Mouse (Mus musculus) frontal cortex, postnatal 10 days (tissue): ENCODE data around the gene Ncln.

Experiments
- DNase-seq, 2 experiments: peaks; one replicate each; pipeline ENCODE4 v3.0.0; 2022; ENCODE audit warnings: low spot score in 2 of 2, mixed read lengths in 1 of 2

Ncln gene

GRCm38 (mm10) chr10:81489941-81490340, 6.3 kb downstream of the Ncln start:
- no peak for DNase-seq

DNA sequence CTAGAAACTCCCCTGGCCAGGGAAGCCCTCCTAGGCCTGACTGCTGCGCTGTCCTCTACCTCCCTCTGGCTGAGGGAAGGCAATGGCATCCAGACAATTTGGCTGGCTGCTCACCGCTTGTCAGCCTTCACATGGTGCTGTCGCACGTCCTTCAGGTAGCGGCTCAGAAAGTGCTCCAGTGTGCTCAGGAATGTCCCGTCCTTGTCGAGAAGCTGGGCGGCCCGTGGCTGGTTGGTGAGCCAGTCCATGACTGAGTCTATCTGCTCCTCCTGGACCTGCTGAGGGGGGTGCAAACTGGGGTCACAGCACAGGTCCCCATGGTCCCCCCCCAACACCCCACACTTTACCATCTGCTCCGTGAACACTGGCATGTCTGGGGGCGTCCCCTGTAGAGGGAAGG, 8.1 kb downstream of the Ncln start:
- DNase-seq: no peak

GRCm38 (mm10) chr10:81486496-81486895, 9.7 kb downstream of the Ncln start:
- DNase-seq: no peak

GRCm38 (mm10) chr10:81485479-81486018, 10.6 kb downstream of the Ncln start:
- no peak for DNase-seq

DNA sequence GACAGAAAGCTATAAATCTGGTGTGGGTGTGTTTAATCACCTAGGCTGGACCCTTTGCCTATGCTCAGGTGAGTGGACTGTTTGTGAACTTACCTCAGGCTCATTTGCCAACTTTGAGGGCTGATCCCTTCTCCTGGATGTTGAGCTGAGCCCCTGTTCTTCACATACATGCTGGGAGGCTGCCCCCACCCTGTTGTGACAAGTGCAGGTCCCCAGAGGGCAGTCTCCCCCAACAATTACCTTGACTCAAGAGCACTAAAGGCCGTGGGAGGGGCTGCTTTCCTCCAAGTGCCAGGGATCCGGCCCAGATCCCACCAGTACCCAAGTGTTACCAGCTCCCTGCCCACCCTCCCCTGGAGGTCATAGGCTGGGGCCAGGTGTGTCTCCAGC, 11.1 kb downstream of the Ncln start:
- DNase-seq: no peak

GRCm38 (mm10) chr10:81484441-81485059, 11.6 kb downstream of the Ncln start:
- DNase-seq: no peak

- DNase-seq: no peak
Observed at GRCm38 (mm10) chr10:81483983-81484382, 12.2 kb downstream of the Ncln start.

DNA sequence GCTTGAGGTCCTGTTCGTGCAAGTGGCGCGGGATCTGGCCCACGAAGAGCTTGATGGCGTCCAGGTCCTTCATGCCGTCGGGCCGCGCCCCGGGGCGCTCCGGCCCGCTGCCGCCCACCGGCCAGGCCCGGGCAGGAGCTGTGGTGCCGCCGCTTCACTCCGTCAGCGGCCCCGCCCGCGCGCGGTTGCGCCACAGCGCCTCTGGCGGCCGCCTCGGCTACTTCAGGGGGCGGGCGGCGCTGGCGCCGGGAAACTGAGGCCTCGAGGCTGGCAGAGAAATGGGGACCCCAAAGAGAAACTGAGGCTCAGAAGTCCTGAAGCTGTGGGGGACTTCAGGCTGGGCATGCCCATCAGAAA, 13.7 kb downstream of the Ncln start, which contains the start of gene Celf5:
TSS of gene Celf5 (minus strand) at position 177 of the 357 bp plus-strand sequence.
- DNase-seq: peak in 1 of 2 experiments; percentile 72

- DNase-seq: no peak
Observed at GRCm38 (mm10) chr10:81481605-81482532, 14.3 kb downstream of the Ncln start.

DNA sequence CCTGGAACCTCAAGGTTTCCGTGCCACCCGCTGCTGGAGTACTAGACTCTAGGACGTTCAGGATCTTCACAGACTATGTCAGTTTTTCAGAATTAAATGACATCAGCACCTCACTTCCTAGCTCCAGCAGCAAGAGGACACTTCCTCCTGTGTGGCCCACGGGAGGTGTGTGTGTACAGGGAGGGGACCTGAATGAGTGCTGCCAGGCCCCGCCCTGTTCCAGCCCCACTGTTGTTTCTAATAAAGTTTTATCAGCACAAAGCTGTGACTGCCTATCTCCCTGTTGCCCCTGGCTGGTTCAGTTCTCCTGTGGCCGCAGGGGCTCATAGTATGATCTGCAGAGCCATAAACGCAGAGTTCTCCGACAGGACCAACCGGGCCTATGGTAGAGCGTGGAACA, 21.7 kb downstream of the Ncln start:
- DNase-seq: no peak

GRCm38 (mm10) chr10:81473003-81473451, 23.2 kb downstream of the Ncln start:
- DNase-seq: peak; percentile 87 to 91

DNA sequence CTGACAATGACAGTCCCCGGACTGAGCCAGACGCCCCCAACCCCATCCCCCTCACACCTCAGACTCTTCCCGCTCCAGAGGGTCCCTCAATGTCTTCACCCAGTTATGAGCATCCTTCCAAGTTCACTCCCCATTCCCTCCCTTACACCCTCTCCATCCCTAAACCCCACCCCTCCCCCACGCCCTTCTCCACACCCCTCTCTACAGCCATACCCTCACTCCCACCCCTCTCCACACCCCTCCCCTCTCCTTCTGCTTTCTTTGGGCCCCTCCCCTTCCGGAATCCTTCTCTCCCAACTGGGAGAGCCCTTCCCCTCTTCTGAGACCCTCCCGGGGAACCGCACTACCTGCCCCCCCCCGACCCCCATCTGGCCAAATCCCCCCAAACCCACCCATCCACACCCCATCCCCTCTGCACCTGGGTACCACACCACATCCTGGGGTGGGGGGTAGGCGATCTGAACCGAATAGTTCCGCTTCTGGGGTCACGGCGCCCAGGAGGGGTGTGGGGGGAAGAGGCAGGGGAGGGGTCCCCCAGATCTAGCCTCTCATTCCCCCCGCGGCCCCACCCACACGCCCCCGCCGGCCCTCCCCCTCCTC, 23.7 kb downstream of the Ncln start:
- DNase-seq: no peak

- no peak for DNase-seq
Observed at GRCm38 (mm10) chr10:81470454-81470853, 25.7 kb downstream of the Ncln start.

- DNase-seq: no peak
Observed at GRCm38 (mm10) chr10:81469253-81469652, 26.9 kb downstream of the Ncln start.

GRCm38 (mm10) chr10:81467670-81468235, 28.4 kb downstream of the Ncln start:
- no peak for DNase-seq

- DNase-seq: peak in 1 of 2 experiments; percentile 13
Observed at GRCm38 (mm10) chr10:81466881-81467280, 29.3 kb downstream of the Ncln start.

DNA sequence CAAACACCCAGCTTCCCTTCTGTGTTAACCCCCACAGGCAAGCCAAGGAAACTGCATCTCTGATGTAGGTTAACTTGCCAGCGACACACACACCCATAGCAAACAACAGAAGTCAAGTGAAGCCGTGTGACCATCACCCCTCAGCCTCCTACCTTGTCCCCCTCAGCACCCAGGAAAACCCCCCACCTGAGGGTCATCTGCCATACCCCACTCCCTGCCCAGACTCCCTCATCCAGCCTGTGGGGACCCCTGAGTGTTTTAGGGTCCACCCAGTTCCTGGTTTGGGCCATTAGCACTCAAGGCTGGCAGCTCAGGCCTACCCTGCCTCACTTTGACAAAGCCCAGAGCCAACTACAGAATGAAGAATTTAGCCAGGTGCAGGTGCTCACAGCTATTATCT, 30.1 kb downstream of the Ncln start:
- peak in 1 of 2 experiments; percentile 6 for DNase-seq

GRCm38 (mm10) chr10:81465265-81465645, 30.9 kb downstream of the Ncln start:
- DNase-seq: peak in 1 of 2 experiments; percentile 23

DNA sequence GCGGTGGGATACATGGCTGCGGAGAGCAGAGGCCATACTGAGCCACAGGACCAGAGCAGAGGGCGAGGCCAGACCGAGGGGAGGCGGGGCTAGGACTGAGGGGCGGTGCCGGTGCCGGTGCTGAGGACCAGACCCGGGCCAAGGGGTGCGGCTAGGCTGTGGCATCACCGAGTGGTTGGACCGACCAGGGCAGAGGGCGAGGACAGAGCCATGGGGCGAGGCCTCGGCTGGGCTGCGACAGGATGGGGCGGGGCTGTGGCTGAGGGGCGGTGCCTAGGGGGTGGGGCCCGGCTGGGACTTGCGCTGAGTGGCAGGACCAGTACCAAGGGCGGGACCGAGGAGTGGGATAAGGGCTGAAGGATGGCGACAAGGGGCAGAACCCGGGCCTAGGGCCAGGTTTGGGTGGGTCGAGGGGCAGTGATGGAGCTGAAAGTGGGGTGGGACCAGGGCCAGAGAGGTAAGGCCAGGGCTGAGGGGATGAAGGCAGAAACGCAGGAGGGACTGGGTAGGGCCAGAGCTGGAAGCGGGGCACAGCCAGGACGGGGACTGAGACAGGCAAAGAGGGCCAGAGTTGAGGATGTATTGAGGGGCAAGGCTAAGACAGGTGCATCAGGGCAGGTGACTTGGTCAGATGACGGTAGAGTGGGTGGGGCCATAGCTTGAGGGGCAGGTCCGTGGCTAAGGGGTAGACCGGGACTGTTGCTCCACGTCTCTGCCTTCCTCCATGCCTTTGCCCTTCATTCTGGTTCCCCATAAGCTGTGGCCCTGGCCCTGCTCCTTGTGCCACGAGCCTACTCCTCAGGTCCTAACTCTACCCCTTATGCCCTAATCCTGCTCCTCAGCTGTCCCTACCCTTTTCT, 31.6 kb downstream of the Ncln start:
- peak in 1 of 2 experiments; percentile 41 for DNase-seq

DNA sequence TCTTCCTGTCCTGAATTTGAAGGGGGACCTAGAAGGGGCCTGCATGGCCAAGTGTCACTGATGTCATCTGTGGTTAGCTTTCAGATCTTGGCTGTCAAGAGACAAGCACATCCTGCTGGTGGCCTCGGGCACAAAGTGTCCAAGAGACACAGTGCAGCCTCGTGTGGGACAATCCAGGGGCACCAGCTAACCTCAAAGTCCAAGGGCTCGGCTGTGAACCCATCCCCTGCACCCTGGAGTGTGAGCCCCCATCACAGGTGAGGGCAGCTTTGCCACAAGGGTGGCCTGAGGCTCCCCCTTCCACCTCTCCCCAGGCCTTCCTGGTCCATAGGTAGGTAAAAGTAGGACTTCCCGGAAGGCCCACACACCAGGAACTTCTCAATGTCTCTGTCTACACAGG, 32.7 kb downstream of the Ncln start:
- DNase-seq: peak in 1 of 2 experiments; percentile 6

DNA sequence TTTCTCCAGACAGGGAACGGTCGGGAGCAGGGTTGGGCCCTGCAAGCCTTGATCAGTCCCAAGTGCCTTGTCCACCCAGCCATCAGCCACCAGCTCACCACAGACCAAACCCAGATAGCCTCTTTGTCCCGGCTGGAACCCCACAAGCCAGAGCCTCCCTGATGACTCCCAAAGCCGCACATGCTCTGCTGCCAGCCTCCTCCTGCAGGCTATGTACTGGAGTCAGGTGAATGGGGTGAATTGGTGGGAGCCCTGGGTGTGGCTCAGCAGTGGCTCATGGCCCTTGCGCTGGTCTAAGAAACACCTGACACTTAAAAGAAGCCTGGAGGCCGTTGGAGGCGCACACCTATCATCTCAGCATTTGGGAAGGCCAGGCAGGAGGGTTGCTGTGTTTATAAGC, 33.3 kb downstream of the Ncln start:
- DNase-seq: peak in 1 of 2 experiments; percentile 10
